Mouse (Mus musculus) gastrocnemius, postnatal 36 days (tissue): ENCODE data around the gene Mrps15. TPM values are rescaled to one million over a fixed set of nuclear protein-coding genes. Genes with fewer than 3 reads are reported as not detected.
"Not testable (repeated sequence)": the region's sequence is repeated elsewhere in the genome, so short reads cannot be mapped to it uniquely, and the experiment has no call there.

Experiments
- DNase-seq, 2 experiments: peaks; one replicate each; pipeline ENCODE4 v3.0.0; 2022
- intact Hi-C: fragments of 180-260 bp; cut with DNase I; formaldehyde crosslinking; loops from one replicate; pipeline ENCODE4 v1.15.1; 2025
- total RNA-seq, 2 experiments: library from RNA; stranded (reverse); gene quantifications; 2 replicates each; pipeline ENCODE4 v1.2.3; 2021

Gene Mrps15
- total RNA-seq, 2 experiments from 2014 or later: 69.8 to 74.3 TPM

DNA sequence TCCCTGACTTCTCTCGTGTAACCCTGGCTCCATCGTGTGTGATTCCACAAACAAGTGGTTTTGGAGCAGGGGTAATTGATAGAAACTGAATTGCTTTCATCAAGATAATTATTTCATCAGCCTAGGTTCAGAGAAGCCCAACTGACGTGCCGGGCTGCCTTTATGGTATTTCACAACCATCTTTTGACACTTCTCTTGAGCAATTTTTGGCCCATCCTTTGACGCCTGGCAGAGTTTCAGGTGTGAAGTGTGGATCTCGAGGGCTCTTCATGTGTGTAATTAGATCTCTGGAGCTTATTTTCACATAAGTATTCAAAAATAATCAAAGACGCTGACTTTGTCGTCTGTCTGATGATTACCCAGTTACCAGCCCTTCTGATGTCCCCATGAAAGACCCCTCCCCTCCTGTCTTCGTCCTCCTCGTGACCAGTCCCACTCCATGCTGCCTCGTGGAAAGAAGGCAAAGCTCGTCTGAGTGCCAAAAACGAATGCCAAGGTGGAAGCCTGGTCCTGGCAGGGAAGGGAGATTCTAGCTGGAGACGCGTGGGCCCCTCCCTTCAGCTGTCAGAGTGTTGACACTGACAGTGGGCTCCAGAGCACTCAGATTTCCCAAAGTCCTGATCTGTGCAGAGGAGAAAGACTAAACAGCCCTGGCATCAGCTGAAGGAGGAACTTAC is 20.8 kb downstream of the Mrps15 start:
- no peak for DNase-seq
- intact Hi-C loops: no loop called here

DNA sequence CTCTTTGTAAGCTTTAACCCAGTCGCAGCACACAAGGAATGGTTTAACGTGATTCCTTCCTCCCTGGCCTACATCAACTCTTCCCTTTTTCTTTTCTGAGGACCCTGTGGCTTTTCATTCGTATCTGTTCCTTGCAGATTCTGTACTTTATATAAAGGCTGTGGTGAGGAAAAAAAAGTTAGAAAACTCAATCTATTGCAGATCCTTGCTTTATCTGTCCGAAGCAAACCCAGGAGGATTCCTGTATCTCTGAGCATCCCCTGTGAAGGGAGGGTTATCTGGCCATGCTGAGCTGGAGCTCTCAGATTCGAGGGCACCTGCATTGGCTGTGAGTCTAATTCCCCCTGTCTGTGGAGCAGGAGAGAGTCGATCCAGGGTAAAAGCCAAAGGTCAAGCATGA is 22.1 kb downstream of the Mrps15 start:
- intact Hi-C loops: no loop called here
- no peak for DNase-seq

DNA sequence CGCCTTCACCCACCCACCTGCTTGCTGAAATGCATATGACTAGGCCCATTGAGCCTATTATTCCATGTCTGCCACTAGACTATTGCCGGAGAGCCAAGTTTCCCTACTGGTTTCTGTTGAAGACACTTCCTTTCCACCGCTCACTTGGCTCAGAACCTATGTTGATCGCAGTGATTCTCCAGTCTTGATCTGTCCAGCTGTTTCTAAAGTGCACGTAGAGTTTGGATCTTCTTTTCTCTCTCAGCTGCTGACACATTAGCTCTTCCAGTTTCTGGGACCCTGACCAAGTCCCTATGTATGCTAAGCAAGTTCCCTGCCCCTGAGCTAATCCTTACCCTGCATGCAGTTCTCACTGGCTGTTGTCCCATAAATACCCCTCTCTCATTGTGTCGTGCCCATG is 31.1 kb downstream of the Mrps15 start:
- intact Hi-C loops: no loop called here
- no peak for DNase-seq

DNA sequence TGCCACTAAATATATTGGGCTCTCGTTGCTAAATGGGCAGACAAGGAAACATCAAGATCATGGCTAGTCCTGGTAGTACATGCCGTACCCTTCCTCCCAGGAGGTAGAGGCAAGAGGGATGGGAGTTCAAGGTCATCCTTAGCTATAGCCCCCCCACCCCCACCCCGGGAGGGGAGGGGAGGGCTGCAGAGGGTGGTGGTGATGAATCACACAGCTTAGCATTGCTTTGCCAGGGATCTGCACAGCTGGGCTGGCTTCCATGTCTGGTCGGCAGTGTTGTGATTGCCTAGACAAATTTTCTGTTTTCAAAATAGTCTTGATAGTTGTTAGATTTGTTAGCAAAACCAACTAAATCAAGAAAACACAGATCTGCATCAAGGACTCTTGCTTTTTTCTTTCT is 32.5 kb downstream of the Mrps15 start:
- no peak for DNase-seq
- intact Hi-C loops: no loop called here

DNA sequence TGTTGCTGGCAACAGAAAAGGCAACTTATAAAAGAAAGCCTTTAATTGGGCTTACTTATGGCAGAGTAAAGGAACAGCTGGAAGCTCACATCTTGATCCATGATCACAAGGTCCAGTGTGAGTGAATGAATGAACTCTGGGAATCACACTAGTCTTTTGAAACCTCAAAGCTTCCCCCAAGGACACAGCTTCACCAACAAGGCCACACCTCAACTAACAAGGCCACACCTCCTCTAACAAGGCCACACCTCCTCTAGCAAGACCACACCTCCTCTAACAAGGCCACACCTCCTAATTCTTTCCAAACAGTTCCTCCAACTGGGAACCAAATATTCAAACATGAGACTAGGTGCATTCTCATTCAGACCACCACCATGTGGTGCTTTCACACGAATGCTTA is 34.9 kb downstream of the Mrps15 start:
- no peak for DNase-seq
- intact Hi-C loops: loop anchor here (10.0 kb wide), 1 partner anchor 183 kb away; the partner anchor contains the start of gene Trappc3

DNA sequence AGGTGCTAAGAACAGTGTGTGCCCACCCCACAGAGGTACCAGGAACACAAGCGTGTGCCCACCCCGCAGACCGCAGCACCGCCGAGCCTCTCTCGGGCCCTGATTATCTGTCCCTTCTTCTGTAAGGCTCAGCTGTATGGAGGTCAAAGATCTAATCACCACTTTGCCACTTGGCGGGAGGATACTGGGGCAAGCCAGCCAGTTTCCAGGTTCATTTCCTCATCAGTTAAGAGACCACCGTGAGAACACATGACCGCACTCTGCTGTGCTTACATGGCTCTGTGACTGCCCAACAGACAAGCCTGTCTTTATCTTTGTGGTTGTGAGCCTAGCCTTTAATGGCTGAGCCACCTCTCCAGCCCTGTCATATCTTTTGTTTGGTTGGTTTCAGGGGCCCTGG is 36.3 kb downstream of the Mrps15 start:
- intact Hi-C loops: loop anchor here (10.0 kb wide), 1 partner anchor 182 kb away; the partner anchor contains the start of gene Trappc3
- DNase-seq: no peak

DNA sequence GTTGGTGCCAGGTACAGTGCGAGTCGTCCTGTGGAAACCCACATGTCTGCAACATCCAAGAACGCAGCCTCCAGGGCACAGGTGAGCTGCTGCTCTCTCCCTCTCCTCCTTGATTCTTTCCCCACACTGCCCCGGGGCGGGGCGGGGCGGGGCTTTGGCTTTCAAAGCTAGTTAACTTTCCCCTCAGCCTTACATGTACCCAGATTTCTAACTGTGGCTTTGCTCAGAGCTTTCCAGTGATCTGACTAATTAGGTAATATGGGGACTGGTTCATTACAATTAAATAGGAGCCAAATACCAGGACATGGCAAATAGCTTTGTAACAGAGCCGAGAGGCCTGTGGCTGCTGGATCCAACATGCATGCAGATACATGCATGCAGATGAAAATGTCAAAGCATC is 37.7 kb downstream of the Mrps15 start:
- DNase-seq: no peak
- intact Hi-C loops: loop anchor here (10.0 kb wide), 1 partner anchor 180 kb away; the partner anchor contains the start of gene Trappc3

DNA sequence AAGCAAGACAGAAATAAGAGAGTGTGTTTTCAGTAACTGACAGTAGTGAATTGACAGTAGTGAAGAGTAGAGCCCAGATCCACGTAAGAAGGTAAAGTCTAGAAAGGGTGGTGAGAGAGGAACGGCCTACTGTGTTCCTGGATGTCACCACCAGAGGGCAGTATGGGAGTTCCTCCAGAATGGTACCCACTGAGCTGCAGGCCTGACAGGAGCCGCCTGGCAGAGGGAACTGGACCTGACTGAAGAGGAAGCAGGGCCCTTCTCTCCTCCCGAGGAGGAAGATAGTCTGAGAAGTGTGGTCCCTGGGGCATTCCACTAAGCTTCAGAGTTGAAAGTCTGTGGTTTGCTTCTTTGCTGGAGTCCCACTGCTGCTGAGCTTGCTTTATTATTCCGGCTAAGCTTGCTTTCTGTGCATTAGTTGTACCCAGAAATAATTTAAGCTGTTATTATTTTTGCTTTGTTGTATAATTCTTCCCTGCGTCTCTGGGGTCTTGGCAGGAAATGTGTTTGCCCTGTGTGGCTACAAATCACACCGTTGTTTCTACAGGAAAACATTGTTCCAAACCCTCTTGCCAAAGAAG is 39.4 kb downstream of the Mrps15 start:
- peak; percentile 69 to 86 for DNase-seq
- intact Hi-C loops: loop anchor here (5.0 to 10.0 kb wide), 2 partner anchors 41 to 179 kb away; partner anchors contain the start of gene Trappc3

DNA sequence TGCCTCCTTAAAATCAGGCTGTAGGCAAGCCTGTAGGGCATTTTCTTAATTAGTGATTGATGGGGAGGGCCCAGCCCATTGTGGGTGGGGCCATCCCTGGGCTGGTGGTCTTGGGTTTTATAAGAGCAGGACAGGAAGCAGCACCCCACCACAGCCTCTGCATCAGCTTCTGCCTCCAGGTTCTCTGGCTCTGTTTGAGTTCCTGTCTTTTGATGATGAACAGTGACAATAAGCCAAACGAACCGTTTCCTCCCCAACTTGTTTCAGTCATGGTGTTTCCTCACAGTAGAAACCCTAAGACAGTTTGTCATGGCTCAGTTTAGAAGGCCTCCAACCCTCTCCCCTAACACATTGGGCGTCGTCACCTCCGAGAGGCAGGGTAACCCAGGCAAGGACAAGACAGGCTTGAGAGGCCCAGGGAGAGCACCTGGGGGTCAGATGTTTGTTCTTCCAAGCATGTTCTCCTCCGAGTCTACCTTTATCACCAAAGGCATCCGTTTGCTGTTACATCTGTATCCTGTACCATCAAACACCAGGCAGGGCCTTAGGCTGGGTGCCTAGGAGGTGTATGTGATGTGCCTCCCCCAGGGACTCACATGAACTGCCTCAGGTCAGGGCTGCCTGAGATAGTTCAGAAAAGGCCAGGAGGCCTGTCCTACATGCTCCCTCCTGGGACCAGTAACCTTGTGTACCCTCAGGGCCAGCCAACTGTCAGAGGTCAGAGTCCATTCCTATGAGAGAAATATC is 43.5 kb downstream of the Mrps15 start:
- no peak for DNase-seq
- intact Hi-C loops: no loop called here

DNA sequence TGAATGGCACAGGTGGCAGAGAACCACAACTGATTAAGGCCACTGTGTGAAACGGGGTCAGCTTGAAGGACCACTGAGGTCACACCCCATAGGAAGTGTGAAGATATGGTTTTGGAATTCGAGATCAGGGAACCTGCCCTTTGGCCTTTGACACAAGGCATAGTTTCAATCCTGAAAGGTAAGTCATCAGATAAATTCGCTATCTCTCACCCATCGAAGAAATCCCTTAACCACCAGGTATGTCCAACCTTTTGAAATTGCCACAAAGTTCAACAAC is 44.1 kb downstream of the Mrps15 start:
- no peak for DNase-seq
- intact Hi-C loops: no loop called here

DNA sequence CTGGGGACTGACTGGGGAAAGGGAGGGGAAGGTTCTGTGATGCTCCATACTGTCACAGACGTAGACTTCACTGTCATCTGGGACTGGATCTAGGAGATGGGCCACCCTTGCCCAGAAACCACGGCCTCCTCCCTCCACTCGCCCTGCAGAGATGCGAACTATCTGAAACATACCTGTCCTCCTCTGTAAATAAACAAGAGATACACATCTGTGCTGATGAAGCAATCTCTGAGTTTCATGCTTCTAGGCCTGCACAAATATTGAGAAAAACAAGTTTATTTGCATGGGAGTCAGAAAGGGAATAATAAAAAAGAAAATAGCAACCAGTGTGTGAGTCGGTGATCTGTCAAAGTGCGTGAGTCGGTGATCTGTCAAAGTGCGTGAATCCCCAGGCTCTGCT is 45.1 kb downstream of the Mrps15 start:
- no peak for DNase-seq
- intact Hi-C loops: no loop called here

DNA sequence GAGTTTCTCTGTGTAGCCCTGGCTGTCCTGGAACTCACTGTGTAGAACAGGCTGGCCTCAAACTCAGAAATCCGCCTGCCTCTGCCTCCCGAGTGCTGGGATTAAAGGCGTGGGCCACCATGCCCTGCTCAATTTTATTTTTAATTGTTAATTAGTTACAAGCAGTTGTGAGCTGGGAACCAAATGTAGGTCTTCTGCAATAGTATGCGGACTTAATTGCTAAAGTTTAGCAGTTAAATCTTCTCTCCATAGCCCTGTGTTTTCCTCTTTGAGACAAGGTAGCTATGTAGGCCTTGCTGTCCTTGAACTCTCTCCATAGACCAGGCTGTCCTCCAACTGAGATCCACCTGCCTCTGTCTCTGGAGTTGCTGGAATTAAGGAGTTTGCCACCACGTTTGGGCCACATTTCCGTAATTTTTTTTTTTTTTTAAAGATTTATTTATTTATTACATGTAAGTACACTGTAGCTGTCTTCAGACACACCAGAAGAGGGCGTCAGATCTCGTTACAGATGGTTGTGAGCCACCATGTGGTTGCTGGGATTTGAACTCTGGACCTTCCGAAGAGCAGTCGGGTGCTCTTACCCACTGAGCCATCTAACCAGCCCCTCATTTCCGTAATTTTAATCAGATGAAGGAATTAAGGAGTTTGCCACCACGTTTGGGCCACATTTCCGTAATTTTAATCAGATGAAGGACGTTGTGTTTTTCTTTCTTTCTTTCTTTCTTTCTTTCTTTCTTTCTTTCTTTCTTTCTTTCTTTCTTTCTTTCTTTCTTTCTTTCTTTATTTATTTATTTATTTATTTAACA is 49.1 kb downstream of the Mrps15 start:
- intact Hi-C loops, DNase-seq: not testable (repeated sequence)

DNA sequence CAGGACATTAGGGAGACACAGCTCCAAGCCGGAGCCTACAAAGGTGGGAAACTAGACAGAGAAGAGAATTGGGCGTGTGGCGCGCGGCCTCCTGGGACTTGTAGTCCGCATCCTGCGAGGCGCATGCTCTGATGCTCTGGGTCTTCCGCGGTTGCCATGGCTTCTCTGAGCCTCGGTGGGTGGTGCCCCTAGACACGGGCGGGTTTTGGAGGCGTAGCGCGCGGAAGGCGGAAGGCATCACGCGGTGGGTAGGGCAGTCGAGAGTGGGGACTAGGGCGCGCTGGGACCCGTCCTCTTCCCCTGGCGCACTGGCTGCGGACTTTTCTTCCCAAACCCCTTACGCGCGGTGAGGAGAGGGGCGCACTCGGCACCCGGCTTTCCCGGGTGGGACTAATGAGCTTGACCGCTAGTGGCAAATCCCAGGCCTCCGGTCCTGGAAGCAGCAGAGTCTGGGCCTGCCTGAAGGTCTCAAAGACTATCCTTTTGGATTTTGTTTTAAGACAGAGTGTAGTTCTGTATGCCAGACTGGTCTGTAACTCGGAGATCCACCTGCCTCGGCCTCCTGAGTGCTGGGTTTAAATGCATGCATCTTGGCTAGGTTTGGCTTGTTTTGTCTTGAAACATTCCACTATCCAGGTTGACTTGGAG is 49.9 kb downstream of the Mrps15 start, which contains the start of gene Lsm10:
Gene Lsm10 (plus strand): TSS at position 160 of the 648 bp plus-strand sequence.
- intact Hi-C loops: no loop called here

DNA sequence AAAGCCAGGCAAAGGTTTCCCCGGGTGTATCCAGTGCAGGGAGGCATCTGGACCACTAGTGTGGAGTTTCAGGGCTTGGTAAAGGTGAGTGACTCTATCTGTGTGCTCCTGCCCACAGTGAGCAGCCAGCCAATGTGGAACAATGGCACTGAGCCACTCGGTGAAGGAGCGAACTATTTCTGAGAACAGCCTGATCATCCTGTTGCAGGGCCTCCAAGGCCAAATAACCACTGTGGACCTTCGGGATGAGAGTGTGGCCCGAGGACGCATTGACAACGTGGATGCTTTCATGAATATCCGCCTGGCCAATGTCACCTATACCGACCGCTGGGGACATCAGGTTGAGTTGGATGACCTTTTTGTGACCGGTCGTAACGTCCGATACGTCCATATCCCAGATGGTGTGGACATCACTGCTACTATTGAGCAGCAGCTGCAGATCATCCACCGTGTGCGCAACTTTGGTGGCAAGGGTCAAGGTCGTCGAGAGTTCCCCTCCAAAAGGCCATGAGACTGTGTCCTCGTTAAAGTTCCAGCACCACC is 51.1 kb downstream of the Mrps15 start:
- no peak for DNase-seq
- intact Hi-C loops: no loop called here

More for the DNA sequence above, 49.9 kb downstream of the Mrps15 start, which contains the start of gene Lsm10:
- DNase-seq: peak; percentile 90 to 93

DNA sequence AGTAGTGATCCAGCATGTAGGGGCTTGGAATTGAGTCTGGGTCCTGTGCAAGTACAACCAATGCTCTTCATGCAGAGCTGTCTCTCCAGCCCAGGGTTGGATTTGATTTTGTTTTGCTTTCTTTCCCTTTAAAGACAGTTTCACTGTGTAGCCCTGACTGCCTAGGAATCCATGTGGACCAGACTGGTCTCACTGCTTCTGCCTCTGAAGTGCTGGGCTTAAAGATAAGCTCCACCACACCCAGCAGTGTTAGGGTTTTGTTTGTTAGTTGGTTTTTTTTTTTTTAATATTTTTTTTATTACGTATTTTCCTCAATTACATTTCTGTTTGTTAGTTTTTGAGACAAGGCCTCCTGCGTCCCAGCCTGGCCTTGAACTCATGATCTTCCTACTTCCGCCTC is 52.6 kb downstream of the Mrps15 start:
- no peak for DNase-seq
- intact Hi-C loops: no loop called here

DNA sequence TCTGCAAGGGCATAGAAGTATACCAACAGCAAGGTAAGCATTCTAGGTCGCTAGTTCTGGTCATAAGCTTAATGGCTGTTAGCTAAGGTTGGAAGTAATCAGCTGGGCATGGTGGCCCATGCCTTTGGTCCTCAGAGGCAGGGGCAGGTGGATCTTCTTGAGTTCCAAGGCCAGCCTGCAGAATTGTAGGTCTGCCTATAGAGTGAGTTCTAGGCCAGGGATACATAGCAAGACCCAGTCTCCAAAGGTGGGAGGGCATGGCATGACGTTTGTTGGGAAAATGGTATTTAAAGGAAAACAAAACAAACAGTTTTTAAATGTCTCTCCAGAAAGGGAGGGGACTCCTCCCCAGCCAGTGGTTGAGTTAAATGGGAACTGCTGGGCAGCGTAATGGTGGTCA is 54.0 kb downstream of the Mrps15 start:
- intact Hi-C loops: no loop called here
- no peak for DNase-seq

DNA sequence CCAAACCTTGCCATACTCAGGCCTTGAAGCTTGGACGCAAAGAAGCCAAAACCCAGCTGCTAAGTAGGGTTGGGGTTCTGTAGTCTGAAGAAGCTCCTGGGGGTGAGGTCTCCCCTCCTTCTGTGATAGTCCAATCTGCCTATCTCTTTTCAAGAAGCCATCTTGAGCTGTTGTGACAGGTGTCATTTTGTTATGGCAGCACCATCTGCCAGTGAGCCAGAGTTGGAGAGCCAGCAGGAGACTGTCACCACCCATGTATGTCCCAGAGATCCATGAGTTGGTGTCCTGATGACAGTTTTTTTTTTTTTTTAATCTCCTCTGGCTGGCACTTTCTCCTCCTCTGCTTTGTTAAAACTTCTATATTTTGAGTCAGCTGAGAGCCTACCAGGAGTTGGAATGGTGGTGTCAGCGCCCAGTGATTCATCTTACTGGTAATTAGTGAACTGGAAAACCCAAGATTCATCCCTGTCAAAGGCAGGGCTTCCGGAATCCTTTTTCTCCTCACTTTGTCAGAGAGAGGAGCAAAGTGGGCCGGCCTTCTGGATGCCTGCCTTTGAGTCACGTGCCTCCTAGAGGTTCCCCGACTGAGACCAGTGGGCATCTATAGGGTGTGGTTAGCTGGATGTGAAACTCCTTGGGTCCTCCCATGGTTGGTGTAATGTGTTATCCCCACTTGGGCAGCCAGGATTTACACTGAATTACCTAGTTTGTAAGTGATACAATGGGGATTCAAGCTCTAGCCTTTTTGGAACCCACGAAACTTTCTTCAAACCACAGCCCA is 55.5 kb downstream of the Mrps15 start:
- DNase-seq: no peak
- intact Hi-C loops: no loop called here

DNA sequence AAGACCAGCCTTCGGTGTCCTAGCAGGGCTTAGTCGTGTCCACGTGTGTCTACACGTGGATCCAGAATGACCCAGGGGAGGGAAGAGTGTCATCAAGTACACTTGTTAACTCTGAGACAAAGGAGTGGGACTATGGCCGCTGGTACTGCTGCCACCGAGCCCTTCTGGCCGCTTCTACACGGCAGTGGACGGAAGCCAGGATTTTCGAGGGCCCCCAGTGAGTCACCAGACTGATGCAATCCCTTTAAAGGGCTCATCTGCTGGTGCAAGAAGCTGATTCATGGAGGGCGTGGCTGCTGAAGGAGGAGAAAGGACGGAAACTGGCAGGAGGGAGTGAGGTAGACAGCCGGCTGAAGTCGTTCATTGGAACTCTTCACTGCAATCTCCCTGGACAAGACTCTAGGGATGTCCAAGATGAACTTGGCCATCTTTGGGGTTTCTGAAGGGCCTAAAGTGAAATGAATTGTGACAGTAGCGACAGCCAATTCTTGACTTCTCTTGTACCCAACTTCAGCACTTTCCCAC is 56.4 kb downstream of the Mrps15 start:
- peak; percentile 84 to 88 for DNase-seq
- intact Hi-C loops: no loop called here

DNA sequence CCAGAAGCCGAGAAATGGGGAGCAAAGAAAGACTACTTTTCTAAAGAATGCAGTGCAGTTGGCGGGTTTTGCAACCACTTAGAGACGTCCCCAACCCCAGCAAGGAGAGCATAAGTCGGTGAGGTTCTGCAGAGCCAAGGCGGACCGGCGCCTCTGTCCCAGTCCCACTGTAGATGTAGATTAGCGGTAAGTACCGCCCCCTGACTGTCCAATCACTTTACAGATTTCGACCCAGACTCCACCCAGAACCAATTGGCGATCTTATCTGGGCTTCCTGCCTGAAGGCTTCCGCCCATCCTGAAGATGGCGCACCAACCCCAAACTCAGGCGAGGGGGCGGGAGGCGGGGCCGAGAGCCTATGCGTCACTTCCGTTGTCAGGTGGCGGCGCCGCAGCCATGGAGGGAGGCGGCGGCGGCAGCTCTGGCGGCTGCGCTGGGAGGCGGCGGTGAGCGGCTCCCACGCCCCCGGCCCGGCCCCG is 56.9 kb downstream of the Mrps15 start, which contains the start of gene Stk40:
Gene Stk40 (plus strand): TSS at position 368 of the 479 bp plus-strand sequence.
- DNase-seq: peak; percentile 90 to 94
- intact Hi-C loops: no loop called here
